Mouse (Mus musculus): ENCODE measurements around the gene Gm6509. TPM values are rescaled to one million over a fixed set of nuclear protein-coding genes. Genes with fewer than 3 reads are reported as not detected.

Gm6509 gene
- not detected in 2 replicates for polyA plus RNA-seq (2015; fragmentation: Nextera tagmentation; extraction: Ambion mirVana)

GRCm38 (mm10) chr5:94623679-94624078, at the start of gene Gm6509:
Gene Gm6509, plus strand, starts transcription at chr5:94623979.

GRCm38 (mm10) chr5:94616242-94616641, 7.5 kb upstream of the Gm6509 start, which contains the start of gene Gm3147:
Gene Gm3147, minus strand, starts transcription at chr5:94616342.

GRCm38 (mm10) chr5:94648082-94648481, 24.3 kb downstream of the Gm6509 start, which contains the start of gene Gm6205:
Gene Gm6205, plus strand, starts transcription at chr5:94648382.

Other genes starting within 250 kb of the Gm6509 start
- gene Gm7682, start 178.2 kb upstream of the Gm6509 start, polyA plus RNA-seq (2015; fragmentation: Nextera tagmentation; extraction: Ambion mirVana): not detected in 2 replicates
- gene Gm3139, start 97.7 kb upstream of the Gm6509 start, polyA plus RNA-seq (2015; fragmentation: Nextera tagmentation; extraction: Ambion mirVana): not detected in 2 replicates
- not detected in 2 replicates for gene Gm3147, start 7.6 kb upstream of the Gm6509 start, polyA plus RNA-seq (2015; fragmentation: Nextera tagmentation; extraction: Ambion mirVana)
- gene Gm6205, start 24.4 kb downstream of the Gm6509 start, polyA plus RNA-seq (2015; fragmentation: Nextera tagmentation; extraction: Ambion mirVana): not detected in 2 replicates
- gene Gm3183, start 241.5 kb downstream of the Gm6509 start, polyA plus RNA-seq (2015; fragmentation: Nextera tagmentation; extraction: Ambion mirVana): not detected in 2 replicates